Comparison of ENCODE assay signal across 15 mouse cellular contexts in the genomic region with DNA sequence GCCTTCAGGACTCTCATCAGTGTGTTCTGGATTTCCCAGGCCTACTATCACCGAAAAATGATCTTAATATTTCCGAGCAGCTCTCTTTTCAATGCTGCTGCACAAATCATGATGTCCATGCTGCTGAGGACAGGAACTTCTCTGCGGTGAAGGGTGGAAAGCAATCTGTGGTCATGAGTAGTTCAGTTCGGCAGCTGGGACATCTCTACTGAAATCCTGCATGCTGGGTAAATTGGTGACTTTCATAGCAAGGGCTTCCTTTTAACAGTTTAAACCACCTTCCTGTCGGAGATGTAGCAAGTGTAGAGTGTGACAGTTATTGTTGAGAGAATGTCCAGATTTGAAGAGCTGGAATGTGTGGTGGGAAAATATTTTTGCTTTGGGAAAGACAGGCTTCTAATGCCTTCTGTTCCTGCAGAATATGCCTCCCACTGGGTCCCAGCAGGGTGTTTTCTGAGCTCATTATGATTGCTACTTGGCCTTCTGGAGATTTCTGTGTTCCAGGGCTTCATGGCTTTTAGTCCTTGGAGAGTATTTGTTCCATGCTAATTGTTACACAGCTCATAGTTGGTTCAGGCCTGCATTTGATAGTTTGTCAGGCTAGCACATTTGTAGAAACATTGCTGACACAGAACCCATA.
A peak's percentile ranks its signal among the peaks of the same experiment; 100 is the strongest.
DNase-seq lines count a peak whose midpoint lies in the region; ATAC-seq and TF ChIP-seq lines count a peak whose summit lies in the region.
"Had no signal": no experiment of that assay in that cellular context is flagged by ENCODE, and none has a peak within 500 bp of the region (broad histone marks: within the 10 kb centered on the region; RNA-seq: fewer than 3 reads in every experiment).

No protein-coding gene starts in this region.

- no peaks in the 10 kb centered on the region for H3K4me1 ChIP-seq in midbrain, postnatal 0 days (ENCODE audit: insufficient read depth, low read length)
- no peaks in the 10 kb centered on the region for H3K4me1 ChIP-seq in midbrain, embryonic 10.5 days
- H3K4me1 ChIP-seq in cortical plate, adult 2 months (ENCODE audit: control insufficient read depth, insufficient read depth, low read length): no peaks in the 10 kb centered on the region; the same call in none of the 2 replicates
- H3K4me1 ChIP-seq: embryonic facial prominence, embryonic 12.5 days; liver, embryonic 13.5 days had no signal

- TF ChIP-seq CTCF in midbrain, postnatal 0 days (IDR thresholded peaks at IDR 0.05): no peak
- no peak for TF ChIP-seq CTCF in cortical plate, adult 2 months (IDR thresholded peaks at IDR 0.05; ENCODE audit: extremely low read depth, insufficient read depth, low read length)

- WGBS in midbrain, postnatal 0 days: 68% methylated on average over 5 of the region's 5 CpGs
- WGBS in midbrain, embryonic 10.5 days: 87% methylated on average over 5 of the region's 5 CpGs

- no peak for ATAC-seq in midbrain, postnatal 0 days (ENCODE audit: low FRiP score)

- no peaks in the 10 kb centered on the region for H3K36me3 ChIP-seq in midbrain, postnatal 0 days (ENCODE audit: insufficient read depth, low read length)
- H3K36me3 ChIP-seq in midbrain, embryonic 10.5 days: no peaks in the 10 kb centered on the region
- H3K36me3 ChIP-seq: embryonic facial prominence, embryonic 12.5 days; liver, embryonic 13.5 days had no signal

- TF ChIP-seq POLR2A in cortical plate, adult 2 months (IDR thresholded peaks at IDR 0.05; ENCODE audit: extremely low read depth, insufficient read depth, low read length): no peak

- H3K27ac ChIP-seq in midbrain, postnatal 0 days (ENCODE audit: low read depth, low read length): no peak overlapping the region; the same call in 1 of the 2 replicates
- H3K27ac ChIP-seq in midbrain, embryonic 10.5 days (replicated peaks): no peak overlapping the region
- H3K27ac ChIP-seq in cortical plate, adult 2 months (ENCODE audit: insufficient read depth, low read length): peak overlapping the region; percentile 57; the same call in 1 of the 2 replicates
- H3K27ac ChIP-seq: embryonic facial prominence, embryonic 12.5 days; liver, embryonic 13.5 days; macrophage had no signal

- DNase-seq in heart, adult 9 months (ENCODE audit: low spot score in 2 of 2): peak; percentile 2 to 50
- no peak for DNase-seq in heart, postnatal 36 days
- DNase-seq in midbrain, postnatal 0 days (ENCODE audit: low spot score): peak; percentile 39
- DNase-seq in midbrain, embryonic 10.5 days (ENCODE audit: low spot score): no peak
- no peak for DNase-seq in adrenal gland, adult (ENCODE audit: inconsistent age in 2 of 2, low spot score in 1 of 2)
- DNase-seq in gastrocnemius, postnatal 25 days: no peak
- no peak for DNase-seq in ovary, postnatal 36 days (ENCODE audit: low spot score)
- DNase-seq: gastrocnemius, postnatal 10 days; kidney, adult 11 months; liver, embryonic 13.5 days; spleen, adult 18-20 months had no signal

- H3K9me3 ChIP-seq in midbrain, postnatal 0 days (ENCODE audit: low read length): no peaks in the 10 kb centered on the region
- H3K9me3 ChIP-seq in midbrain, embryonic 10.5 days (replicated peaks): no peaks in the 10 kb centered on the region
- H3K9me3 ChIP-seq: embryonic facial prominence, embryonic 12.5 days; liver, embryonic 13.5 days had no signal

- no peak overlapping the region for H3K9ac ChIP-seq in midbrain, postnatal 0 days (replicated peaks; ENCODE audit: low read length, poor library complexity, severe bottlenecking)
- H3K9ac ChIP-seq: embryonic facial prominence, embryonic 12.5 days; liver, embryonic 13.5 days had no signal

- H3K4me3 ChIP-seq in midbrain, postnatal 0 days (ENCODE audit: low read depth, low read length): no peak overlapping the region
- no peak overlapping the region for H3K4me3 ChIP-seq in midbrain, embryonic 10.5 days
- H3K4me3 ChIP-seq in cortical plate, adult 2 months (ENCODE audit: insufficient read depth, low read length): no peak overlapping the region
- H3K4me3 ChIP-seq: embryonic facial prominence, embryonic 12.5 days; liver, embryonic 13.5 days; myocyte had no signal

- no peak overlapping the region for H3K4me2 ChIP-seq in midbrain, postnatal 0 days (ENCODE audit: low read depth, low read length, poor library complexity, severe bottlenecking)
- H3K4me2 ChIP-seq: embryonic facial prominence, embryonic 12.5 days; liver, embryonic 13.5 days had no signal

- H3K27me3 ChIP-seq in midbrain, postnatal 0 days (ENCODE audit: insufficient read depth, low read length): no peaks in the 10 kb centered on the region
- H3K27me3 ChIP-seq in midbrain, embryonic 10.5 days (ENCODE audit: low read depth, poor library complexity, severe bottlenecking): no peaks in the 10 kb centered on the region
- H3K27me3 ChIP-seq: embryonic facial prominence, embryonic 12.5 days; liver, embryonic 13.5 days had no signal

- intact Hi-C loops in heart, postnatal 36 days (cut with DNase I): no loop called here

Comparison
In these comparisons a context has a peak if more than half of its experiments do, and no peak if none do; other contexts are left out.
1. DNase-seq: peak in heart, adult 9 months (2 of 2) and midbrain, postnatal 0 days (single experiment); none in heart, postnatal 36 days (0 of 2), midbrain, embryonic 10.5 days (single experiment), adrenal gland, adult (0 of 2), gastrocnemius, postnatal 25 days (single experiment) and ovary, postnatal 36 days (single experiment).